Comparison of ENCODE assay signal across 12 mouse cellular contexts in the genomic region with DNA sequence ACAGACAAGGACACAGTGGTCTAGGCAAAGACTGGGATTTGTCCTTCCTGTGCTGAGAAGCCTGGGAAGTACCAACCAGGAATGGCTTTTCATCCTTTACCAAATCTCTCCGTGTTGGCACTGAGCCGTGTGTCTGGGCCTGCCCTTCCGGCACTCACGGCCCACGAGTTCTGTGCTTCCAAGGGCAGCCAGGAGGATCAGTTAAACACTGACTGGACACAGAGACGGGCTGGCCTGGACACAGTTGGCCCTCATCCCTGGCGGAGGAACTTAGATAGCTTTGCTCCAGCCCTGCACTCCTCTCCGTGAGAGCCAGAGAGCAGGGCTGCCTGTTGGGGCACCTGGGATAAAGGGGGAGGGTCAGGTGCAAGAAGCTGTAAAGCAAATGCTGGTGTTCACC. TPM values are rescaled to one million over a fixed set of nuclear protein-coding genes. Genes with fewer than 3 reads are reported as not detected.
DNase-seq lines count a peak whose midpoint lies in the region; ATAC-seq lines count a peak whose summit lies in the region.
"Had no signal": no experiment of that assay in that cellular context is flagged by ENCODE, and none has a peak within 500 bp of the region (broad histone marks: within the 10 kb centered on the region; RNA-seq: fewer than 3 reads in every experiment).

No protein-coding gene starts in this region.

- intact Hi-C loops in heart, postnatal 25 days (cut with DNase I): no loop called here

- H3K27me3 ChIP-seq in midbrain, embryonic 14.5 days (ENCODE audit: control insufficient read depth, insufficient read depth, low read length): no peaks in the 10 kb centered on the region
- H3K27me3 ChIP-seq: limb, embryonic 12.5 days; megakaryocyte, embryonic 14.5 days; neural tube, embryonic 13.5 days had no signal

- H3K4me2 ChIP-seq in midbrain, embryonic 14.5 days (ENCODE audit: low read length): no peak overlapping the region
- H3K4me2 ChIP-seq: limb, embryonic 12.5 days; neural tube, embryonic 13.5 days had no signal

- peaks cover 7% of the 10 kb centered on the region; the same call in 1 of the 2 replicates for H3K4me1 ChIP-seq in midbrain, embryonic 14.5 days (ENCODE audit: control insufficient read depth, insufficient read depth, low read length)

- H3K9me3 ChIP-seq in midbrain, embryonic 14.5 days (ENCODE audit: control insufficient read depth, low read length): no peaks in the 10 kb centered on the region
- H3K9me3 ChIP-seq: limb, embryonic 12.5 days; megakaryocyte, embryonic 14.5 days; neural tube, embryonic 13.5 days had no signal

- ATAC-seq in CD4-positive, CD25-positive, alpha-beta regulatory T cell, adult 4 months: no peak
- no peak for ATAC-seq in midbrain, embryonic 14.5 days (ENCODE audit: low FRiP score, low TSS enrichment)
- ATAC-seq: intestine, postnatal 0 days had no signal

- no peak overlapping the region for H3K27ac ChIP-seq in midbrain, embryonic 14.5 days (replicated peaks; ENCODE audit: low read depth, low read length)
- H3K27ac ChIP-seq: limb, embryonic 12.5 days; neural tube, embryonic 13.5 days had no signal

- WGBS in midbrain, embryonic 14.5 days: 80% methylated on average over 8 of the region's 8 CpGs

- H3K36me3 ChIP-seq in midbrain, embryonic 14.5 days (ENCODE audit: control insufficient read depth, insufficient read depth, low read length): no peaks in the 10 kb centered on the region
- H3K36me3 ChIP-seq: limb, embryonic 12.5 days; neural tube, embryonic 13.5 days had no signal

- peak; percentile 22 for DNase-seq in kidney, adult 18-20 months
- no peak for DNase-seq in kidney, postnatal 10 days
- DNase-seq in adrenal gland, adult 8-10 months: peak; percentile 57
- peak; percentile 29 to 36 for DNase-seq in cerebellum, postnatal 36 days
- DNase-seq in heart, postnatal 25 days (ENCODE audit: low spot score): peak; percentile 60
- no peak for DNase-seq in midbrain, embryonic 14.5 days
- DNase-seq in right cerebral cortex, postnatal 36 days (ENCODE audit: low spot score in 2 of 2): no peak

- no peak overlapping the region for H3K9ac ChIP-seq in midbrain, embryonic 14.5 days (replicated peaks; ENCODE audit: low read length)
- H3K9ac ChIP-seq: neural tube, embryonic 13.5 days had no signal

- H3K4me3 ChIP-seq in midbrain, embryonic 14.5 days (replicated peaks; ENCODE audit: low read depth, low read length): no peak overlapping the region
- H3K4me3 ChIP-seq: limb, embryonic 12.5 days; megakaryocyte, embryonic 14.5 days; neural tube, embryonic 13.5 days had no signal

RNA-seq across cellular contexts. Expression of a gene that starts 40.8 kb away (rescaled TPM):
- total RNA-seq in adrenal gland, adult 8-10 months (2022): 10 to 100 TPM in 2 of 4 experiments, 1 to 10 TPM in 2; 6.4 to 28.7 (median 14.2) TPM
- total RNA-seq in heart, postnatal 25 days (2021): 1 to 10 TPM; 7.0 to 8.8 TPM
- 100 to 1,000 TPM in 1 of 2 experiments, 10 to 100 TPM in 1; 79.4 to 143 TPM for polyA plus RNA-seq in CD4-positive, CD25-positive, alpha-beta regulatory T cell, adult 4 months (2017; shearing (Covaris generic))
- 1.8 and 2.6 TPM in 2 replicates for polyA plus RNA-seq in midbrain, embryonic 14.5 days (2014; fragmentation: Nextera tagmentation; extraction: Ambion mirVana)

RNA-seq across cellular contexts. Expression of a gene that starts 49.0 kb away (rescaled TPM):
- 10 to 100 TPM; 58.0 to 82.4 (median 64.5) TPM for total RNA-seq in adrenal gland, adult 8-10 months (2022)
- 10 to 100 TPM; 83.5 to 88.0 TPM for total RNA-seq in heart, postnatal 25 days (2021)
- 10 to 100 TPM; 52.6 to 52.9 TPM for polyA plus RNA-seq in CD4-positive, CD25-positive, alpha-beta regulatory T cell, adult 4 months (2017; shearing (Covaris generic))
- polyA plus RNA-seq in midbrain, embryonic 14.5 days (2014; fragmentation: Nextera tagmentation; extraction: Ambion mirVana): 60.3 and 82.5 TPM in 2 replicates

Comparison
In these comparisons a context has a peak if more than half of its experiments do, and no peak if none do; other contexts are left out.
1. DNase-seq: peak in kidney, adult 18-20 months (single experiment), adrenal gland, adult 8-10 months (single experiment), cerebellum, postnatal 36 days (2 of 2) and heart, postnatal 25 days (single experiment); none in kidney, postnatal 10 days (single experiment), midbrain, embryonic 14.5 days (single experiment) and right cerebral cortex, postnatal 36 days (0 of 2).